Mouse (Mus musculus) liver, adult 2 months (tissue): Measurements from ENCODE around the gene Nkx2-3. TPM values are rescaled to one million over a fixed set of nuclear protein-coding genes. Genes with fewer than 3 reads are reported as not detected.

Experiments used
- DNase-seq: peaks from one replicate; pipeline ENCODE4 v3.0.0-alpha.2; 2011; ENCODE audit warnings: low read depth, low spot score; ENCODE audit errors: extremely low read depth
- H3K27ac ChIP-seq: fragments of 200-500 bp; replicated peaks from 2 replicates; pipeline ENCODE4 v1.5.1; 2012; ENCODE audit warnings: low read depth, mild to moderate bottlenecking, control low read depth, inconsistent platforms, low read length; ENCODE audit not compliant: insufficient read depth
- H3K27me3 ChIP-seq: fragments of 200-500 bp; 2 replicates; pipeline ENCODE4 v1.6.1; 2012; ENCODE audit warnings: mild to moderate bottlenecking, moderate library complexity, low read length, inconsistent platforms; ENCODE audit not compliant: control insufficient read depth, insufficient read depth
- H3K36me3 ChIP-seq: fragments of 200-500 bp; 2 replicates; pipeline ENCODE4 v1.6.1; 2012; ENCODE audit warnings: low read length, inconsistent platforms; ENCODE audit not compliant: control insufficient read depth, insufficient read depth
- H3K4me1 ChIP-seq: fragments of 200-500 bp; 2 replicates; pipeline ENCODE4 v1.6.1; 2011; ENCODE audit warnings: low read length; ENCODE audit not compliant: control insufficient read depth, insufficient read depth
- H3K4me3 ChIP-seq: fragments of 200-500 bp; 2 replicates; pipeline ENCODE4 v1.5.1; 2011; ENCODE audit warnings: low read depth, mild to moderate bottlenecking, control low read depth, low read length, moderate library complexity; ENCODE audit not compliant: insufficient read depth
- H3K79me2 ChIP-seq: fragments of 200-500 bp; 2 replicates; pipeline ENCODE4 v1.6.1; 2012; ENCODE audit warnings: inconsistent platforms, mild to moderate bottlenecking, low read length, moderate library complexity; ENCODE audit not compliant: control insufficient read depth, insufficient read depth
- H3K9ac ChIP-seq: fragments of 200-500 bp; 2 replicates; pipeline ENCODE4 v1.6.1; 2012; ENCODE audit warnings: low read depth, mild to moderate bottlenecking, control low read depth, inconsistent platforms, low read length
- CTCF ChIP-seq: fragments of 200-500 bp; IDR thresholded peaks from 2 replicates; pipeline ENCODE4 v1.5.1; 2011; ENCODE audit warnings: low read depth, low read length, control low read depth
- POLR2A ChIP-seq: fragments of 200-500 bp; IDR thresholded peaks from 2 replicates; pipeline ENCODE4 v1.6.1; 2011; ENCODE audit warnings: low read length, control low read depth; ENCODE audit not compliant: insufficient read depth; ENCODE audit errors: extremely low read depth
- WGBS: fragments of 180-500 bp; shearing (Covaris S2); methylation state at CpG from one replicate; pipeline ENCODE4 v1.1.7; 2018; 5-methylcytosine and 5-hydroxymethylcytosine counted together
- polyA plus RNA-seq: library from polyadenylated mRNA; depleted of rRNA; stranded (reverse); fragments of >200 nt; gene quantifications from 2 replicates; pipeline ENCODE4 v1.2.3, GENCODE M21; 2012
- total RNA-seq: library from RNA; depleted of rRNA; stranded (reverse); fragments of >200 nt; gene quantifications from 2 replicates; pipeline ENCODE4 v1.2.3, GENCODE M21; 2014

The Nkx2-3 gene
- total and polyA plus RNA-seq, 2 experiments = 0.05 TPM; not detected in 1

DNA sequence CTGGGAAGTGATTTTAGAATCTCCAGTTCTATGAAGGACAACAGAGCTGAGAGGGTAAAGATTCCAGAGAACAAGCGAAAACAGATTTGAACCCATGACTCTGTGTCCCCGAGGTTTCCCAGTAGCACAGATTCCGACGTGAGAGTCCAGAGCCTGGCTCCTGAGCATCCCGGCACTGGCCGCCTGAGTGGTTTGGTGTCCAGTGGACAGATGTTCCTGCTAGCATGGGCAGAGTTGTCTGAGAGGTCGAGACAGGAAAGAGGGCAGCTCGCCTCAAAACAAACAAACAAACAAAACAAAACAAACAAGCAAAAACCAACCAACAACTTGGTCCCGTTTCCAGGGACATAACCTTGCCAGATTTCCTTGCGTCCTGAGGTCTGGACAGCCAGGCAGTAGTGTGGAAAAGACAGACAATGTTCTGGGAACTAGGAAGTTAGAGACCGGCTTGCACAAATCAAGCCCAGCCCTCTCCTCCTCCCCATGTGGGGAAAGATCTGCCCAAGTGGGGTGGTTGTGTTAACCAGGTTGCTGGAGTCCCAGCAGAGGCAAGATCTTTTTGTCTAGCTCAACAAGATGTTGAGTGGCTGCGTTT lies 10.0 kb upstream of the Nkx2-3 start:
- H3K4me3 ChIP-seq = no peak overlapping the region
- TF ChIP-seq POLR2A (no peak), CTCF (no peak)
- H3K9ac ChIP-seq = no peak overlapping the region
- no peaks in the 10 kb centered on the region for H3K79me2 ChIP-seq
- no peaks in the 10 kb centered on the region for H3K4me1 ChIP-seq
- 15% methylated on average over 12 of the region's 12 CpGs for WGBS
- no peak overlapping the region for H3K27ac ChIP-seq
- peaks cover 58% of the 10 kb centered on the region for H3K27me3 ChIP-seq
- H3K36me3 ChIP-seq = no peaks in the 10 kb centered on the region
- DNase-seq = no peak

DNA sequence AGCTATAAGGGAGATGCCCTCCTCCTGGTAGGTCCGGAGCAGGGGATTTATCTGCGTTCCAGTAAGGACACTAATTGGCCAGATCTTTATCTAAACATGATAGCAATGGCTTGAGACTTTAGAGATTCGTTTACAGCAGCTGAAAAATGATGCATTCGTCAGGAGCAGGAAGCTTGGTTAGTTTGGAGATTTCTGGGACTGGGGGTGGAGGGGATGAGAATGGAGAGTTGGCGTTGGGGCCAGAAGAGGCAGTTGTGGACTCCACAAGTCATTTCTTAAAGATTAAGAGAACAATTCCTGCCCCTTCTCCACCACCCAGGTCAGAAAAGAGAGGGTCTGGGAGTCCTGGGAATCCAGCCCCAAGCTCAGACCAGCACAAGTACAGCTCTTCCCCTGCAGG lies 8.6 kb upstream of the Nkx2-3 start:
- TF ChIP-seq POLR2A = no peak
- TF ChIP-seq CTCF = no peak
- H3K79me2 ChIP-seq = no peaks in the 10 kb centered on the region
- DNase-seq = no peak
- peaks cover 58% of the 10 kb centered on the region for H3K27me3 ChIP-seq
- H3K9ac ChIP-seq = no peak overlapping the region
- no peaks in the 10 kb centered on the region for H3K36me3 ChIP-seq
- H3K4me3 ChIP-seq = no peak overlapping the region
- no peak overlapping the region for H3K27ac ChIP-seq
- WGBS = 14% methylated on average over 5 of the region's 5 CpGs
- H3K4me1 ChIP-seq = no peaks in the 10 kb centered on the region

DNA sequence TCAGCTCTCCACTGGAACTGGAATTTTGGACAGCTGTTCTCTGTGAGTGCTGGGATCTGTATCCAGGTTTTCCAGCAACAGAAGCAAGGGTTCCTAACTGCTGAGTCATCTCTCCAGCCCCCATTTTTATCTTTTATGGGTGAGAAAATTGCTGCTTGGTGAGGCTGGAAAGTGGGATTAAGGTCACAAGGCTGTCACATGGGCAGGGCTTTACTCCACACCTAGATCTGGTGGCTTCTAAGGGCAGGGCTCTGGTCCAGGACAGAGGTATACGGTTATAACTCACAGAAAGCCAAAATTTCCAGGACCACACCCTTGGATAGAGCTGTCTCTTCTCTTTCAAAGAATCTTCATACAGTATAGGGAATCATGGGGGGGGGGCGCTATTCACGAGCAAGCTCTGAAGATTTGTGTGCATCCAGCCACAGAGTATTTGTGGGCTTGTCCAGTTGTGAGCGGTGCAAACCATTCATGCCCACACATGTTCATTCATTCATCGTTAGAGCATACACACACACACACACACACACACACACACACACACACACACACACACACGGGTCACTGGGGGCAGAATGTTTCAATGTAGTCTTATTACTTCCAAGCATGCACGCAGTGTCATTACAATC lies 7.5 kb upstream of the Nkx2-3 start:
- Histone ChIP-seq H3K27me3 (peaks cover 56% of the 10 kb centered on the region), H3K9ac (no peak overlapping the region), H3K36me3 (no peaks in the 10 kb centered on the region), H3K4me3 (no peak overlapping the region), H3K79me2 (no peaks in the 10 kb centered on the region), H3K4me1 (no peaks in the 10 kb centered on the region), H3K27ac (no peak overlapping the region)
- WGBS = 22% methylated on average over 7 of the region's 7 CpGs
- no peak for DNase-seq
- TF ChIP-seq POLR2A = no peak
- TF ChIP-seq CTCF = no peak

DNA sequence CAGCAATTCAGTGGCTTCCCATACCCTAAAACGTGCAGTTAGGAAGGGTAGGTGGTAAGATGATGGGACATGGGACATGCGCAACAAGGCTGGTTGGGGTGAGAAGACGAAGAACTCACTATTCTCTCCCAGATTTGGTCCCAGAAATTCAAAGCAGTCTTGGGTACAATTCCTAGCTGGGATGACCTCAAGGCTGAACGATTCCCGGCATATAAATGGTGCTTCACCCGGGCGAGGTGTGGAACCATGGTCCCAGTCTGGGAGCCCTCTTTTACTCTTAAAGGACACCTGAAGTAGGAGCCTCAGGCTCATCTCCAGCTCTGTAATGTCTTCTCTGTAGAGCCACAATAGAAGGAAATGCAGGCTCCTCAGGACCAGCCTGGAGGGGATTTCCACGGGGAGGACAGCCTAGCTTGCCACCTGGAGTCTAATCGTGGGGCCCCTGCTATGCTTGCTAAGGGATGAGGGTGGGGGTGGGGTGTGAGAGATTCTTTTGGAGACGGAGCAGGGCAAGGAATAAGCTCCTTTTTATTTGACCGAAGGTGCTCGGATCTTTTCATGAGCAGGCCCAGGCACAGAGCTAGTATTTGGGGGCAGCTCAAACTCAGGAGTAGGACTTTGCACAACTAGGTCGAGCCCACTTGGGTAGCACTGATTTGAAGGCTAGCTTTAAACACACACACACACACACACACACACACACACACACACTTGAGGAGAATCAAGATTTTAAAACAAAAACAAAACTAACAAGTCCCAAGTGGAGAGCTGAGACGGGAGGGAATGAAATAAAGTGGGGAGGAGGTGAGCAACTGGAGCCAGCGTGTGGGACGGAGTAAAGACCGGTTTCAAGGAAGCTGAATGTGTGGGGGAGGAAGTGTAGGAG lies 6.2 kb upstream of the Nkx2-3 start:
- Histone ChIP-seq H3K27me3 (peaks cover 55% of the 10 kb centered on the region), H3K4me3 (no peak overlapping the region), H3K9ac (no peak overlapping the region), H3K36me3 (no peaks in the 10 kb centered on the region), H3K79me2 (no peaks in the 10 kb centered on the region), H3K4me1 (no peaks in the 10 kb centered on the region), H3K27ac (no peak overlapping the region)
- TF ChIP-seq POLR2A (no peak), CTCF (no peak)
- WGBS = 10% methylated on average over 17 of the region's 17 CpGs
- DNase-seq = no peak

DNA sequence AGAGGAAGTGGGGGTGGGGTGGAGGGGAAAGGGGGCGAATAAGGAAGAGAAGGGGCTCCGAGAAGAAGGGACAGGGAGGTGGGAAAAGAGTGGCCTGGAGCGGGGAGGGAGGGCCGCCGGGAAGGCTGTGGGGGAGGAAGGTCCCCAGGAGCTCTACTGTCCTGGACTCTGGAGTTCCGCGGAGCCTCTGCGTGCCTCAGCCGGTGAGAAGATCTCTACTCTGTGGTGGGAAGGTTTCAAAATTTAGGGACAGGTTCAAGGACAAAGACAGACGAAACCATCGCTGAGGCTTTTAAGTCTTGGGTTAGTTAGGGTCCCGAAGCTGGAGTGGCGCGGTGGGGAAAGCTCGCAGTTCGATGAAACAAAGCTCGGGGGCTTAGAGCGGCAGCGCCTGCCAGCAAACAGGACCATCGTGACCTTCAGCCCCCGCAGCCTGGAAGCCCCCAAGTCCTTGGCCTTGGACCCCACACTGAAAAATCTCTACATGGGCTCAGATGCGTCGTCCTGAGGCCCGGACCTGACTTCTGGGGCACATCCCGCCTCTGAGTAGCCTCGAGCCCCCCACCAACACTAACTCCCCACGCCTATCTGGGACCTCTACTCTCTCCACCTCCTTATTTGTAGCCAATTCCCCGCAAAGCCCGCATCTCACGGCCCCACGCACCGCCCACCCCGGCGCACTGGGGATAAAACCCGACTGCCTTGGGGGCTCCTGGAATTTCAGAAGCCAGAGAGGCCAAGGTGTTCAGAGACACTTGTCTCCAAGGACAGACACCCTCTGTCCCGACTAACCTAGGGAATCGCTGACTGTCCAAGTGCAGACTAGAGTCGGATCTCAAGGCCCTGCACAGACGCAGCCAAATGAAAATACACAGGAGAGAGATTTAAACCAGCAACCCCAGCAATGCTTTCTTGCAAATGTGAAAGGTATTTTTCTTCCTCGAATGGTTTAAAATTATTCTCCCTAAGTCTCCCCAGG lies 5.3 kb upstream of the Nkx2-3 start:
- no peaks in the 10 kb centered on the region for H3K79me2 ChIP-seq
- WGBS = 3% methylated on average over 40 of the region's 40 CpGs
- no peaks in the 10 kb centered on the region for H3K36me3 ChIP-seq
- H3K27me3 ChIP-seq = peaks cover 53% of the 10 kb centered on the region
- no peak for DNase-seq
- H3K9ac ChIP-seq = no peak overlapping the region
- H3K4me1 ChIP-seq = no peaks in the 10 kb centered on the region
- no peak overlapping the region for H3K27ac ChIP-seq
- H3K4me3 ChIP-seq = no peak overlapping the region
- TF ChIP-seq POLR2A (no peak), CTCF (no peak)
